Mouse (Mus musculus) testis, adult 2 months (tissue): ENCODE measurements around the gene Stxbp1. TPM values are rescaled to one million over a fixed set of nuclear protein-coding genes. Genes with fewer than 3 reads are reported as not detected.
A peak's percentile ranks its signal among the peaks of the same experiment; 100 is the strongest.
"Not testable (repeated sequence)": the region's sequence is repeated elsewhere in the genome, so short reads cannot be mapped to it uniquely, and the experiment has no call there.

Experiments
- H3K27ac ChIP-seq: fragments of 200-500 bp; 2 replicates; pipeline ENCODE4 v1.5.1; 2012; ENCODE audit warnings: low read depth, low read length; ENCODE audit not compliant: control insufficient read depth, insufficient read depth
- H3K27me3 ChIP-seq: fragments of 200-500 bp; 2 replicates; pipeline ENCODE4 v1.6.1; 2012; ENCODE audit warnings: mild to moderate bottlenecking, low read length, moderate library complexity; ENCODE audit not compliant: control insufficient read depth, insufficient read depth
- H3K36me3 ChIP-seq: fragments of 200-500 bp; 2 replicates; pipeline ENCODE4 v1.6.1; 2012; ENCODE audit warnings: mild to moderate bottlenecking, low read length; ENCODE audit not compliant: control insufficient read depth, insufficient read depth
- H3K4me1 ChIP-seq: fragments of 200-500 bp; 2 replicates; pipeline ENCODE4 v1.6.1; 2012; ENCODE audit warnings: low read length; ENCODE audit not compliant: control insufficient read depth, insufficient read depth
- H3K4me3 ChIP-seq: fragments of 200-500 bp; 2 replicates; pipeline ENCODE4 v1.5.1; 2012; ENCODE audit warnings: low read depth, mild to moderate bottlenecking, low read length, moderate library complexity, mixed read lengths; ENCODE audit not compliant: control insufficient read depth
- CTCF ChIP-seq: fragments of 200-500 bp; IDR thresholded peaks from 2 replicates; pipeline ENCODE4 v1.5.1; 2012; ENCODE audit warnings: low read depth, mild to moderate bottlenecking, inconsistent platforms, low read length, moderate library complexity; ENCODE audit not compliant: control insufficient read depth, insufficient read depth, insufficient replicate concordance
- POLR2A ChIP-seq: fragments of 200-500 bp; IDR thresholded peaks from 2 replicates; pipeline ENCODE4 v1.6.1; 2012; ENCODE audit warnings: low read depth, mild to moderate bottlenecking, inconsistent platforms, low read length, moderate library complexity; ENCODE audit not compliant: control insufficient read depth
- polyA plus RNA-seq: library from polyadenylated mRNA; depleted of rRNA; stranded (reverse); fragments of >200 nt; gene quantifications from 2 replicates; pipeline ENCODE4 v1.2.3, GENCODE M21; 2012

Gene Stxbp1
- polyA plus RNA-seq, 1 experiment, result 15.2 TPM

GRCm38 (mm10) chr2:32859010-32859621 lies 12.1 kb upstream of the Stxbp1 start:
- TF ChIP-seq CTCF (peak; percentile 81; the same call in 1 of the 2 replicates), POLR2A (no peak)
- H3K36me3 ChIP-seq, result no peaks in the 10 kb centered on the region
- no peaks in the 10 kb centered on the region for H3K4me1 ChIP-seq
- H3K4me3 ChIP-seq, result no peak overlapping the region
- H3K27ac ChIP-seq, result no peak overlapping the region
- H3K27me3 ChIP-seq, result no peaks in the 10 kb centered on the region

- Histone ChIP-seq H3K4me1 (no peaks in the 10 kb centered on the region), H3K27ac (no peak overlapping the region), H3K27me3 (no peaks in the 10 kb centered on the region), H3K36me3 (no peaks in the 10 kb centered on the region), H3K4me3 (no peak overlapping the region)
- TF ChIP-seq POLR2A (no peak), CTCF (peak; percentile 83; the same call in 1 of the 2 replicates)
These were observed 10.5 kb upstream of the Stxbp1 start for GRCm38 (mm10) chr2:32857584-32857983.

- no peak overlapping the region for H3K27ac ChIP-seq
- no peaks in the 10 kb centered on the region; the same call in 1 of the 2 replicates for H3K4me1 ChIP-seq
- no peaks in the 10 kb centered on the region for H3K36me3 ChIP-seq
- H3K4me3 ChIP-seq, result no peak overlapping the region
- TF ChIP-seq CTCF, result no peak
- H3K27me3 ChIP-seq, result no peaks in the 10 kb centered on the region
These were observed 8.9 kb upstream of the Stxbp1 start for GRCm38 (mm10) chr2:32855790-32856465.

GRCm38 (mm10) chr2:32855046-32855785 lies 8.2 kb upstream of the Stxbp1 start:
- Histone ChIP-seq H3K4me1 (no peaks in the 10 kb centered on the region; the same call in 1 of the 2 replicates), H3K27me3 (no peaks in the 10 kb centered on the region), H3K27ac (no peak overlapping the region), H3K4me3 (no peak overlapping the region), H3K36me3 (no peaks in the 10 kb centered on the region)
- TF ChIP-seq POLR2A (no peak), CTCF (no peak)

GRCm38 (mm10) chr2:32854206-32854605 lies 7.2 kb upstream of the Stxbp1 start:
- Histone ChIP-seq H3K4me3 (no peak overlapping the region), H3K27me3 (no peaks in the 10 kb centered on the region), H3K36me3 (no peaks in the 10 kb centered on the region), H3K27ac (no peak overlapping the region), H3K4me1 (no peaks in the 10 kb centered on the region; the same call in 1 of the 2 replicates)
- TF ChIP-seq POLR2A (no peak), CTCF (peak; percentile 73; the same call in 1 of the 2 replicates)

- H3K4me3 ChIP-seq, H3K36me3 ChIP-seq, H3K27ac ChIP-seq, H3K4me1 ChIP-seq, H3K27me3 ChIP-seq: not testable (repeated sequence)
These were observed 6.7 kb upstream of the Stxbp1 start for GRCm38 (mm10) chr2:32853716-32854115.

GRCm38 (mm10) chr2:32852156-32852555 lies 5.1 kb upstream of the Stxbp1 start:
- H3K27me3 ChIP-seq, result no peaks in the 10 kb centered on the region
- no peaks in the 10 kb centered on the region; the same call in 1 of the 2 replicates for H3K4me1 ChIP-seq
- no peak overlapping the region for H3K4me3 ChIP-seq
- TF ChIP-seq CTCF (no peak), POLR2A (no peak)
- H3K27ac ChIP-seq, result no peak overlapping the region
- no peaks in the 10 kb centered on the region for H3K36me3 ChIP-seq
